Mouse (Mus musculus) G1E-ER4 (cell line): ENCODE measurements around the gene Cdk5rap1. TPM values are rescaled to one million over a fixed set of nuclear protein-coding genes. Genes with fewer than 3 reads are reported as not detected.

Experiments used
- GATA1 ChIP-seq: IDR thresholded peaks from one replicate; pipeline ENCODE4 v1.8.0; 2012; ENCODE audit warnings: low read length, inconsistent platforms
- polyA plus RNA-seq: library from polyadenylated mRNA; stranded (reverse); fragments of >175 nt; gene quantifications from 2 replicates; pipeline ENCODE4 v1.2.3, GENCODE M21; 2012

Gene Cdk5rap1
- polyA plus RNA-seq, 1 experiment = 0.73 TPM

DNA sequence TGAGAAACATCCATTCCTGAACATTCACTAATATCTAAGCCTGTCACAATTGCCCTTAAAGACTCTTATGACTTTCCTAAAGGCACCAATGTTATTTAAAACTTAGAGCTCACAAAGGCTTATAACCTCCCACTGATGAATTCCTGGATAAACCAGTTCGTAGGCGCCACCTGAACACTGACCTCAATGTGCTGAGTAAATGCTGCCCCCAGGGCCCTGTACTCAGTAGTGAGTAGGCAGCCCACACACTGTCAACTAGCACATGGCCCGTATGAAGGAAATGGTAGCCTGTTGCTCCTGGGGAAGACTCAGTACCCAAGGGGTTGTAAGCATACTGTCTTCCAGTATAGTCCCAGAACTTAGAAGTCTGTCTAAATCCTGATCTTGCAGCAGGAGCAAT lies 71.0 kb downstream of the Cdk5rap1 start:
- no peak for TF ChIP-seq GATA1

DNA sequence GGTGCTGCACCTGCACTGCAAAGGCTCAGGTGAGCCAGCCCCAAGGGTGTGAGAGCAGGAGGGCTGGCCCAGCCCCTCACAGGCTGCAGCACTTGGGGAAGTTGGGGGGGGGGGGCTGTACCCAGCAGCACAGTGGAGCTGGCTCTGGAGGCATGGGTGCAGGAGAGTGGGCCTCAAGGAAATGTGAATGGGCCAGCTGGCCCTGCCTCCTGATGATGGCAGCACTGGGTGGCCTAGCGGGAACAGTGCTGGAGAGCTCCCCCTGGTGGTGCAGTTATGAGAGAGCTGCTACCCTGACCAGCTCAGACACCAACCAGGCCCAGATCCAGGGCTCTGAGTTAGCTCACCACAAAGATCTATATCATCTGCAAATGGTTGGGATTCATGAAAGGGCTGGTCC lies 72.3 kb downstream of the Cdk5rap1 start:
- TF ChIP-seq GATA1 = no peak

DNA sequence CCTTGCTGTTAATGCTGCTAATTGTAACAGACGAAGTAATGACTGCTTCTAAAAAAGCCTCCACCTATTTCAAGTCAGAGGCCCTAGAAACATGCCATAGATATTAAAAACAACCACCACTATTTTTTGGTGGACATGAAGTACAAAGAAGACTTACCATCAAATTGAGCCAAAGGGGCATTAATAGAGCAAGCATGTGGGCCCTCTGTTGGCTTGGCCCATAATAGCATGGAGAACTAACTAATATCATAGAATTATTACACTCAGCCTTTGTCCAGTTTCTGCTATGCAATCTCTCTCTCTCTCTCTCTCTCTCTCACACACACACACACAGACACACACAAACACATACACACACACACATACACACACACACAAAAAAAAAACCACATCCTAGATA lies 80.0 kb downstream of the Cdk5rap1 start:
- TF ChIP-seq GATA1 = no peak

Other genes starting within 250 kb of the Cdk5rap1 start
- gene Bpifa3, start 242.7 kb downstream of the Cdk5rap1 start, polyA plus RNA-seq = not detected in 2 replicates
- not detected in 2 replicates for gene Bpifa1, start 230.1 kb downstream of the Cdk5rap1 start, polyA plus RNA-seq
- not detected in 2 replicates for gene Bpifa5, start 210.4 kb downstream of the Cdk5rap1 start, polyA plus RNA-seq
- gene Bpifb1, start 182.2 kb downstream of the Cdk5rap1 start, polyA plus RNA-seq = not detected in 2 replicates
- gene Bpifb5, start 149.3 kb downstream of the Cdk5rap1 start, polyA plus RNA-seq = not detected in 2 replicates
- gene Bpifb9a, start 115.2 kb downstream of the Cdk5rap1 start, polyA plus RNA-seq = not detected in 2 replicates
- not detected in 2 replicates for gene Bpifb9b, start 65.8 kb downstream of the Cdk5rap1 start, polyA plus RNA-seq
- not detected in 2 replicates for gene Snta1, start 35.1 kb upstream of the Cdk5rap1 start, polyA plus RNA-seq
- 8.8 and 12.1 TPM in 2 replicates for gene Cbfa2t2, start 63.5 kb upstream of the Cdk5rap1 start, polyA plus RNA-seq
- 0.27 TPM in 1 of 2 replicates, not detected in the other for gene 1700003F12Rik, start 174.1 kb upstream of the Cdk5rap1 start, polyA plus RNA-seq
- gene Actl10, start 178.8 kb upstream of the Cdk5rap1 start, polyA plus RNA-seq = 0.06 TPM in 1 of 2 replicates, not detected in the other
- 4.0 and 5.2 TPM in 2 replicates for gene Necab3, start 185.9 kb upstream of the Cdk5rap1 start, polyA plus RNA-seq
- 77.0 and 90.7 TPM in 2 replicates for gene E2f1, start 196.9 kb upstream of the Cdk5rap1 start, polyA plus RNA-seq
- gene Pxmp4, start 230.7 kb upstream of the Cdk5rap1 start, polyA plus RNA-seq = 7.7 and 9.0 TPM in 2 replicates
- 8.9 and 10.5 TPM in 2 replicates for gene Zfp341, start 240.3 kb upstream of the Cdk5rap1 start, polyA plus RNA-seq
- gene 4930519P11Rik, start 240.4 kb upstream of the Cdk5rap1 start, polyA plus RNA-seq = 1.0 and 1.7 TPM in 2 replicates